Mouse (Mus musculus): Measurements from ENCODE around the gene Fbxw21.

The Fbxw21 gene

GRCm38 (mm10) chr9:109090446-109090845 lies 71.4 kb downstream of the Fbxw21 start:
- no peak for DNase-seq (ENCODE audit: low spot score in 2 of 2)
